Mouse (Mus musculus): ENCODE results near the gene Glra1. TPM values are rescaled to one million over a fixed set of nuclear protein-coding genes. Genes with fewer than 3 reads are reported as not detected.

Glra1 gene
- polyA plus RNA-seq, 1 experiment from 2014 or later: 2.5 TPM

- Histone ChIP-seq H3K9me3 (ENCODE audit: control insufficient read depth, low read length) (no peaks in the 10 kb centered on the region), H3K4me1 (replicated peaks; ENCODE audit: control insufficient read depth, insufficient read depth, low read length) (no peaks in the 10 kb centered on the region), H3K4me3 (replicated peaks; ENCODE audit: low read length) (no peak overlapping the region), H3K36me3 (replicated peaks; ENCODE audit: control insufficient read depth, insufficient read depth) (peaks cover 99% of the 10 kb centered on the region), H3K4me2 (replicated peaks) (no peak overlapping the region), H3K27ac (no peak overlapping the region), H3K9ac (no peak overlapping the region), H3K27me3 (ENCODE audit: control insufficient read depth, insufficient read depth, low read length) (no peaks in the 10 kb centered on the region)
- ATAC-seq (ENCODE audit: low FRiP score) (no peak), DNase-seq (ENCODE audit: low spot score) (no peak)
- WGBS: 90% methylated on average over 6 of the region's 6 CpGs
These were observed 111.8 kb downstream of the Glra1 start for GRCm38 (mm10) chr11:55496158-55496557.

- no peak overlapping the region for H3K9ac ChIP-seq
- no peaks in the 10 kb centered on the region for H3K9me3 ChIP-seq (ENCODE audit: control insufficient read depth, low read length)
- no peak overlapping the region for H3K4me3 ChIP-seq (replicated peaks; ENCODE audit: low read length)
- 96% methylated on average over 7 of the region's 7 CpGs for WGBS
- no peaks in the 10 kb centered on the region for H3K27me3 ChIP-seq (ENCODE audit: control insufficient read depth, insufficient read depth, low read length)
- H3K27ac ChIP-seq: no peak overlapping the region
- DNase-seq (ENCODE audit: low spot score) (no peak), ATAC-seq (ENCODE audit: low FRiP score) (no peak)
- H3K4me1 ChIP-seq (replicated peaks; ENCODE audit: control insufficient read depth, insufficient read depth, low read length): no peaks in the 10 kb centered on the region
- H3K4me2 ChIP-seq (replicated peaks): no peak overlapping the region
- peaks cover 57% of the 10 kb centered on the region for H3K36me3 ChIP-seq (replicated peaks; ENCODE audit: control insufficient read depth, insufficient read depth)
These were observed 122.6 kb downstream of the Glra1 start for GRCm38 (mm10) chr11:55485443-55485842.

GRCm38 (mm10) chr11:55473219-55473618 is 134.8 kb downstream of the Glra1 start:
- H3K27me3 ChIP-seq (ENCODE audit: control insufficient read depth, insufficient read depth, low read length): no peaks in the 10 kb centered on the region
- no peak for DNase-seq (ENCODE audit: low spot score)
- no peak overlapping the region for H3K27ac ChIP-seq
- no peak overlapping the region for H3K9ac ChIP-seq
- 95% methylated on average over 3 of the region's 3 CpGs for WGBS
- ATAC-seq (ENCODE audit: low FRiP score): no peak
- H3K36me3 ChIP-seq (replicated peaks; ENCODE audit: control insufficient read depth, insufficient read depth): 0 out of 2 replicates have a peak, but pooled peaks cover 6% of the 10 kb centered on the region
- no peaks in the 10 kb centered on the region for H3K9me3 ChIP-seq (ENCODE audit: control insufficient read depth, low read length)
- H3K4me1 ChIP-seq (replicated peaks; ENCODE audit: control insufficient read depth, insufficient read depth, low read length): peaks cover 23% of the 10 kb centered on the region
- H3K4me3 ChIP-seq (replicated peaks; ENCODE audit: low read length): no peak overlapping the region
- H3K4me2 ChIP-seq (replicated peaks): no peak overlapping the region

GRCm38 (mm10) chr11:55471467-55471866 is 136.5 kb downstream of the Glra1 start:
- H3K36me3 ChIP-seq (replicated peaks; ENCODE audit: control insufficient read depth, insufficient read depth): 0 out of 2 replicates have a peak, but pooled peaks cover 6% of the 10 kb centered on the region
- H3K4me2 ChIP-seq (replicated peaks): peak overlapping the region; percentile 91
- H3K27me3 ChIP-seq (ENCODE audit: control insufficient read depth, insufficient read depth, low read length): no peaks in the 10 kb centered on the region
- H3K9me3 ChIP-seq (ENCODE audit: control insufficient read depth, low read length): no peaks in the 10 kb centered on the region
- no peak for DNase-seq (ENCODE audit: low spot score)
- 93% methylated on average over 7 of the region's 7 CpGs for WGBS
- no peak for ATAC-seq (ENCODE audit: low FRiP score)
- no peak overlapping the region; the same call in 1 of the 2 replicates for H3K9ac ChIP-seq
- H3K4me3 ChIP-seq (replicated peaks; ENCODE audit: low read length): no peak overlapping the region; the same call in 1 of the 2 replicates
- no peak overlapping the region for H3K27ac ChIP-seq
- H3K4me1 ChIP-seq (replicated peaks; ENCODE audit: control insufficient read depth, insufficient read depth, low read length): peaks cover 27% of the 10 kb centered on the region

GRCm38 (mm10) chr11:55470761-55471160 is 137.2 kb downstream of the Glra1 start:
- peaks cover 27% of the 10 kb centered on the region for H3K4me1 ChIP-seq (replicated peaks; ENCODE audit: control insufficient read depth, insufficient read depth, low read length)
- ATAC-seq (ENCODE audit: low FRiP score) (no peak), DNase-seq (ENCODE audit: low spot score) (no peak)
- no peaks in the 10 kb centered on the region for H3K9me3 ChIP-seq (ENCODE audit: control insufficient read depth, low read length)
- H3K27me3 ChIP-seq (ENCODE audit: control insufficient read depth, insufficient read depth, low read length): no peaks in the 10 kb centered on the region
- H3K4me3 ChIP-seq (replicated peaks; ENCODE audit: low read length): peak overlapping the region; percentile 86
- peak overlapping the region; percentile 91 for H3K4me2 ChIP-seq (replicated peaks)
- H3K36me3 ChIP-seq (replicated peaks; ENCODE audit: control insufficient read depth, insufficient read depth): 0 out of 2 replicates have a peak, but pooled peaks cover 6% of the 10 kb centered on the region
- H3K27ac ChIP-seq: no peak overlapping the region
- H3K9ac ChIP-seq: peak overlapping the region; percentile 88
- 65% methylated on average over 8 of the region's 8 CpGs for WGBS

- Histone ChIP-seq H3K4me1 (replicated peaks; ENCODE audit: control insufficient read depth, insufficient read depth, low read length) (peaks cover 27% of the 10 kb centered on the region), H3K4me2 (replicated peaks) (peak overlapping the region; percentile 91), H3K4me3 (replicated peaks; ENCODE audit: low read length) (peak overlapping the region; percentile 86), H3K27ac (peak overlapping the region; percentile 81), H3K9me3 (ENCODE audit: control insufficient read depth, low read length) (no peaks in the 10 kb centered on the region), H3K36me3 (replicated peaks; ENCODE audit: control insufficient read depth, insufficient read depth) (0 out of 2 replicates have a peak, but pooled peaks cover 6% of the 10 kb centered on the region), H3K9ac (peak overlapping the region; percentile 88), H3K27me3 (ENCODE audit: control insufficient read depth, insufficient read depth, low read length) (no peaks in the 10 kb centered on the region)
- DNase-seq (ENCODE audit: low spot score) (peak; percentile 37), ATAC-seq (ENCODE audit: low FRiP score) (no peak; the same call in 1 of the 2 replicates)
- 1% methylated on average over 46 of the region's 46 CpGs for WGBS
These were observed 137.9 kb downstream of the Glra1 start for GRCm38 (mm10) chr11:55469923-55470691.

- no peaks in the 10 kb centered on the region for H3K9me3 ChIP-seq (ENCODE audit: control insufficient read depth, low read length)
- H3K36me3 ChIP-seq (replicated peaks; ENCODE audit: control insufficient read depth, insufficient read depth): 0 out of 2 replicates have a peak, but pooled peaks cover 6% of the 10 kb centered on the region
- DNase-seq (ENCODE audit: low spot score) (peak; percentile 98), ATAC-seq (ENCODE audit: low FRiP score) (peak; percentile 98)
- peak within 1 kb of the TSS; percentile 86 for H3K4me3 ChIP-seq (replicated peaks; ENCODE audit: low read length)
- H3K4me1 ChIP-seq (replicated peaks; ENCODE audit: control insufficient read depth, insufficient read depth, low read length): peaks cover 27% of the 10 kb centered on the region
- H3K9ac ChIP-seq: peak within 1 kb of the TSS; percentile 88
- WGBS: under 1% methylated on average over 57 of the region's 57 CpGs
- peak within 1 kb of the TSS; percentile 91 for H3K4me2 ChIP-seq (replicated peaks)
- peak within 1 kb of the TSS; percentile 81 for H3K27ac ChIP-seq
- no peaks in the 10 kb centered on the region for H3K27me3 ChIP-seq (ENCODE audit: control insufficient read depth, insufficient read depth, low read length)
These were observed 138.8 kb downstream of the Glra1 start, which contains the start of gene G3bp1 for GRCm38 (mm10) chr11:55469048-55469843. Gene G3bp1, plus strand, starts transcription at chr11:55469685.

- Histone ChIP-seq H3K27me3 (ENCODE audit: control insufficient read depth, insufficient read depth, low read length) (no peaks in the 10 kb centered on the region), H3K4me3 (replicated peaks; ENCODE audit: low read length) (peak overlapping the region; percentile 37), H3K9me3 (ENCODE audit: control insufficient read depth, low read length) (no peaks in the 10 kb centered on the region), H3K36me3 (replicated peaks; ENCODE audit: control insufficient read depth, insufficient read depth) (0 out of 2 replicates have a peak, but pooled peaks cover 6% of the 10 kb centered on the region), H3K4me2 (replicated peaks) (peak overlapping the region; percentile 74), H3K9ac (peak overlapping the region; percentile 58), H3K4me1 (replicated peaks; ENCODE audit: control insufficient read depth, insufficient read depth, low read length) (peaks cover 23% of the 10 kb centered on the region), H3K27ac (peak overlapping the region; percentile 79)
- DNase-seq (ENCODE audit: low spot score) (peak; percentile 32), ATAC-seq (ENCODE audit: low FRiP score) (no peak)
- WGBS: 3% methylated on average over 17 of the region's 17 CpGs
These were observed 139.4 kb downstream of the Glra1 start for GRCm38 (mm10) chr11:55468611-55469047.

- H3K4me2 ChIP-seq (replicated peaks): peak overlapping the region; percentile 74
- H3K4me1 ChIP-seq (replicated peaks; ENCODE audit: control insufficient read depth, insufficient read depth, low read length): peaks cover 21% of the 10 kb centered on the region
- 64% methylated on average over 10 of the region's 10 CpGs for WGBS
- DNase-seq (ENCODE audit: low spot score) (no peak), ATAC-seq (ENCODE audit: low FRiP score) (no peak)
- H3K9me3 ChIP-seq (ENCODE audit: control insufficient read depth, low read length): no peaks in the 10 kb centered on the region
- no peak overlapping the region for H3K4me3 ChIP-seq (replicated peaks; ENCODE audit: low read length)
- H3K27ac ChIP-seq: peak overlapping the region; percentile 79
- H3K9ac ChIP-seq: peak overlapping the region; percentile 58
- H3K36me3 ChIP-seq (replicated peaks; ENCODE audit: control insufficient read depth, insufficient read depth): 0 out of 2 replicates have a peak, but pooled peaks cover under 1% of the 10 kb centered on the region
- no peaks in the 10 kb centered on the region for H3K27me3 ChIP-seq (ENCODE audit: control insufficient read depth, insufficient read depth, low read length)
These were observed 140.0 kb downstream of the Glra1 start for GRCm38 (mm10) chr11:55468012-55468411.
